Mouse (Mus musculus): ENCODE measurements around the gene Eif4g1. TPM values are rescaled to one million over a fixed set of nuclear protein-coding genes. Genes with fewer than 3 reads are reported as not detected.

The Eif4g1 gene
- total and polyA plus RNA-seq, 2 experiments from 2014 or later, result 118 to 430 TPM

GRCm38 (mm10) chr16:20657661-20658060, 10.5 kb upstream of the Eif4g1 start:
- H3K4me1 ChIP-seq (ENCODE audit: insufficient read depth, low read length), result 0 out of 2 replicates have a peak, but pooled peaks cover 5% of the 10 kb centered on the region
- 92% methylated on average over 4 of the region's 4 CpGs for WGBS
- H3K4me2 ChIP-seq (ENCODE audit: low read depth, low read length, poor library complexity, severe bottlenecking), result no peak overlapping the region
- no peak for TF ChIP-seq CTCF (IDR thresholded peaks at IDR 0.05)
- DNase-seq (ENCODE audit: low spot score), result no peak
- H3K36me3 ChIP-seq (ENCODE audit: insufficient read depth, low read length), result peaks cover 68% of the 10 kb centered on the region
- no peaks in the 10 kb centered on the region for H3K27me3 ChIP-seq (ENCODE audit: insufficient read depth, low read length)
- ATAC-seq (ENCODE audit: low FRiP score), result no peak
- no peak overlapping the region for H3K4me3 ChIP-seq (ENCODE audit: low read depth, low read length)
- H3K9me3 ChIP-seq (ENCODE audit: low read length), result no peaks in the 10 kb centered on the region
- H3K9ac ChIP-seq (replicated peaks; ENCODE audit: low read length, poor library complexity, severe bottlenecking), result no peak overlapping the region
- no peak overlapping the region for H3K27ac ChIP-seq (ENCODE audit: low read depth, low read length)

GRCm38 (mm10) chr16:20670291-20670690, 2.2 kb downstream of the Eif4g1 start:
- Histone ChIP-seq H3K9me3 (ENCODE audit: low read length) (no peaks in the 10 kb centered on the region), H3K36me3 (ENCODE audit: insufficient read depth, low read length) (peaks cover 1% of the 10 kb centered on the region; the same call in 1 of the 2 replicates), H3K9ac (replicated peaks; ENCODE audit: low read length, poor library complexity, severe bottlenecking) (no peak overlapping the region), H3K4me3 (ENCODE audit: low read depth, low read length) (no peak overlapping the region), H3K27ac (ENCODE audit: low read depth, low read length) (no peak overlapping the region), H3K27me3 (ENCODE audit: insufficient read depth, low read length) (no peaks in the 10 kb centered on the region), H3K4me2 (ENCODE audit: low read depth, low read length, poor library complexity, severe bottlenecking) (no peak overlapping the region), H3K4me1 (ENCODE audit: insufficient read depth, low read length) (peaks cover 8% of the 10 kb centered on the region)
- ATAC-seq (ENCODE audit: low FRiP score) (no peak), DNase-seq (ENCODE audit: low spot score) (no peak)
- TF ChIP-seq CTCF (IDR thresholded peaks at IDR 0.05), result no peak
- WGBS, result 96% methylated on average over 3 of the region's 3 CpGs

- no peak for TF ChIP-seq CTCF (IDR thresholded peaks at IDR 0.05)
- Histone ChIP-seq H3K9me3 (ENCODE audit: low read length) (no peaks in the 10 kb centered on the region), H3K36me3 (ENCODE audit: insufficient read depth, low read length) (peaks cover 14% of the 10 kb centered on the region), H3K4me3 (ENCODE audit: low read depth, low read length) (peak overlapping the region; percentile 92), H3K4me1 (ENCODE audit: insufficient read depth, low read length) (peaks cover 8% of the 10 kb centered on the region), H3K4me2 (ENCODE audit: low read depth, low read length, poor library complexity, severe bottlenecking) (peak overlapping the region; percentile 87), H3K27me3 (ENCODE audit: insufficient read depth, low read length) (no peaks in the 10 kb centered on the region), H3K27ac (ENCODE audit: low read depth, low read length) (no peak overlapping the region), H3K9ac (replicated peaks; ENCODE audit: low read length, poor library complexity, severe bottlenecking) (no peak overlapping the region)
- ATAC-seq (ENCODE audit: low FRiP score), result no peak
- no peak for DNase-seq (ENCODE audit: low spot score)
- 22% methylated on average over 6 of the region's 6 CpGs for WGBS
Observed at GRCm38 (mm10) chr16:20671886-20672285, 3.8 kb downstream of the Eif4g1 start.

- no peak for TF ChIP-seq CTCF (IDR thresholded peaks at IDR 0.05)
- H3K27me3 ChIP-seq (ENCODE audit: insufficient read depth, low read length), result no peaks in the 10 kb centered on the region
- H3K4me2 ChIP-seq (ENCODE audit: low read depth, low read length, poor library complexity, severe bottlenecking), result peak overlapping the region; percentile 87
- peak overlapping the region; percentile 82 for H3K27ac ChIP-seq (ENCODE audit: low read depth, low read length)
- peak; percentile 95 for DNase-seq (ENCODE audit: low spot score)
- H3K4me1 ChIP-seq (ENCODE audit: insufficient read depth, low read length), result peaks cover 8% of the 10 kb centered on the region
- peak overlapping the region; percentile 96 for H3K9ac ChIP-seq (replicated peaks; ENCODE audit: low read length, poor library complexity, severe bottlenecking)
- 1% methylated on average over 37 of the region's 38 CpGs for WGBS
- peak overlapping the region; percentile 92 for H3K4me3 ChIP-seq (ENCODE audit: low read depth, low read length)
- ATAC-seq (ENCODE audit: low FRiP score), result peak; percentile 96
- no peaks in the 10 kb centered on the region for H3K9me3 ChIP-seq (ENCODE audit: low read length)
- H3K36me3 ChIP-seq (ENCODE audit: insufficient read depth, low read length), result peaks cover 18% of the 10 kb centered on the region
Observed at GRCm38 (mm10) chr16:20672500-20672902, 4.4 kb downstream of the Eif4g1 start.

GRCm38 (mm10) chr16:20672965-20673705, 5.0 kb downstream of the Eif4g1 start:
- Histone ChIP-seq H3K4me2 (ENCODE audit: low read depth, low read length, poor library complexity, severe bottlenecking) (peak overlapping the region; percentile 87), H3K4me1 (ENCODE audit: insufficient read depth, low read length) (peaks cover 8% of the 10 kb centered on the region), H3K4me3 (ENCODE audit: low read depth, low read length) (peak overlapping the region; percentile 92), H3K27me3 (ENCODE audit: insufficient read depth, low read length) (no peaks in the 10 kb centered on the region), H3K9me3 (ENCODE audit: low read length) (no peaks in the 10 kb centered on the region), H3K27ac (ENCODE audit: low read depth, low read length) (peak overlapping the region; percentile 82), H3K9ac (replicated peaks; ENCODE audit: low read length, poor library complexity, severe bottlenecking) (peak overlapping the region; percentile 96), H3K36me3 (ENCODE audit: insufficient read depth, low read length) (peaks cover 24% of the 10 kb centered on the region)
- peak; percentile 82 for ATAC-seq (ENCODE audit: low FRiP score)
- TF ChIP-seq CTCF (IDR thresholded peaks at IDR 0.05), result no peak
- DNase-seq (ENCODE audit: low spot score), result peak; percentile 41
- under 1% methylated on average over 47 of the region's 78 CpGs for WGBS

- Histone ChIP-seq H3K4me3 (ENCODE audit: low read depth, low read length) (peak overlapping the region; percentile 92), H3K9ac (replicated peaks; ENCODE audit: low read length, poor library complexity, severe bottlenecking) (peak overlapping the region; percentile 96), H3K27me3 (ENCODE audit: insufficient read depth, low read length) (no peaks in the 10 kb centered on the region), H3K9me3 (ENCODE audit: low read length) (no peaks in the 10 kb centered on the region), H3K36me3 (ENCODE audit: insufficient read depth, low read length) (peaks cover 31% of the 10 kb centered on the region), H3K27ac (ENCODE audit: low read depth, low read length) (peak overlapping the region; percentile 82), H3K4me1 (ENCODE audit: insufficient read depth, low read length) (peaks cover 8% of the 10 kb centered on the region), H3K4me2 (ENCODE audit: low read depth, low read length, poor library complexity, severe bottlenecking) (peak overlapping the region; percentile 87)
- DNase-seq (ENCODE audit: low spot score) (no peak), ATAC-seq (ENCODE audit: low FRiP score) (no peak)
- WGBS, result 15% methylated on average over 14 of the region's 14 CpGs
- no peak for TF ChIP-seq CTCF (IDR thresholded peaks at IDR 0.05)
Observed at GRCm38 (mm10) chr16:20673706-20674303, 5.7 kb downstream of the Eif4g1 start.

Measured in midbrain, postnatal 0 days (tissue).